Mouse (Mus musculus): ENCODE data around the gene Ifitm6.

- TF ChIP-seq CTCF (IDR thresholded peaks at IDR 0.05; ENCODE audit: borderline replicate concordance, insufficient read depth, low read length) (no peak), POLR2A (IDR thresholded peaks at IDR 0.05; ENCODE audit: low read depth, low read length) (no peak)
These were observed 12.7 kb upstream of the Ifitm6 start for GRCm38 (mm10) chr7:141030390-141030789.
